Mouse (Mus musculus) MEL (cell line): Measurements from ENCODE around the gene Nosip. TPM values are rescaled to one million over a fixed set of nuclear protein-coding genes. Genes with fewer than 3 reads are reported as not detected.

ENCODE experiments used
- DNase-seq: peaks from one replicate; pipeline ENCODE4 v3.0.0; 2011; ENCODE audit warnings: low read depth, low spot score
- H3K27ac ChIP-seq: 2 replicates; pipeline ENCODE4 v1.5.1; 2012; ENCODE audit warnings: low read depth, mild to moderate bottlenecking, control low read depth, low read length, moderate library complexity; ENCODE audit not compliant: control insufficient read depth
- H3K27me3 ChIP-seq, 2 experiments: fragments of 150-350 bp in 1 of 2; sonication (generic) in 1 of 2; 2 replicates each; pipeline ENCODE4 v1.6.1; 2012; ENCODE audit warnings: low read length in 2 of 2, mild to moderate bottlenecking in 2 of 2, improper control_type of control experiment in 1 of 2, moderate library complexity in 1 of 2; ENCODE audit not compliant: insufficient read depth in 2 of 2, control insufficient read depth in 1 of 2
- H3K36me3 ChIP-seq, 2 experiments: 2 replicates each; pipeline ENCODE4 v1.6.1; 2012 to 2014; ENCODE audit warnings: low read length in 2 of 2, improper control_type of control experiment in 1 of 2, inconsistent platforms in 1 of 2, mild to moderate bottlenecking in 1 of 2; ENCODE audit not compliant: insufficient read depth in 2 of 2, control insufficient read depth in 1 of 2
- H3K4me1 ChIP-seq, 2 experiments: fragments of 150-350 bp in 1 of 2; sonication (generic) in 1 of 2; 2 replicates each; pipeline ENCODE4 v1.6.1; 2012; ENCODE audit warnings: low read length in 2 of 2, improper control_type of control experiment in 1 of 2, mild to moderate bottlenecking in 1 of 2; ENCODE audit not compliant: insufficient read depth in 2 of 2, control insufficient read depth in 1 of 2
- H3K4me3 ChIP-seq, 2 experiments: fragments of 150-350 bp in 1 of 2; sonication (generic) in 1 of 2; 2 replicates each; pipeline ENCODE4 v1.5.1; 2012; ENCODE audit warnings: low read depth in 2 of 2, low read length in 2 of 2, mild to moderate bottlenecking in 2 of 2, moderate library complexity in 2 of 2, control low read depth in 1 of 2, improper control_type of control experiment in 1 of 2; ENCODE audit not compliant: control insufficient read depth in 1 of 2, insufficient read depth in 1 of 2
- H3K79me2 ChIP-seq: 2 replicates; pipeline ENCODE4 v1.6.1; 2012; ENCODE audit warnings: mild to moderate bottlenecking, low read length, moderate library complexity; ENCODE audit not compliant: control insufficient read depth, poor library complexity, insufficient read depth
- H3K9ac ChIP-seq: 2 replicates; pipeline ENCODE4 v1.6.1; 2012; ENCODE audit warnings: low read depth, mild to moderate bottlenecking, control low read depth, low read length, moderate library complexity; ENCODE audit not compliant: control insufficient read depth, poor library complexity, severe bottlenecking
- H3K9me3 ChIP-seq: fragments of 150-350 bp; sonication (generic); replicated peaks from 2 replicates; pipeline ENCODE4 v1.6.1; 2012; ENCODE audit warnings: mild to moderate bottlenecking, low read length, improper control_type of control experiment, moderate library complexity; ENCODE audit not compliant: insufficient read depth
- BHLHE40 ChIP-seq: IDR thresholded peaks from 2 replicates; pipeline ENCODE4 v1.6.1; 2012; ENCODE audit warnings: low read depth, mild to moderate bottlenecking, inconsistent platforms, low read length, improper control_type of control experiment, borderline replicate concordance
- ELF1 ChIP-seq: IDR thresholded peaks from 2 replicates; pipeline ENCODE4 v1.6.1; 2014; ENCODE audit warnings: low read depth, mild to moderate bottlenecking, inconsistent platforms, low read length, improper control_type of control experiment, moderate library complexity
- EP300 ChIP-seq, 2 experiments: IDR thresholded peaks; 2 replicates each; pipeline ENCODE4 v1.6.1; 2011; ENCODE audit warnings: improper control_type of control experiment in 2 of 2, low read length in 2 of 2, low read depth in 1 of 2, mild to moderate bottlenecking in 1 of 2
- ETS1 ChIP-seq: IDR thresholded peaks from 2 replicates; pipeline ENCODE4 v1.6.1; 2012; ENCODE audit warnings: low read depth, mild to moderate bottlenecking, inconsistent platforms, low read length, improper control_type of control experiment, moderate library complexity
- HCFC1 ChIP-seq: IDR thresholded peaks from 2 replicates; pipeline ENCODE4 v1.6.1; 2012; ENCODE audit warnings: low read depth, mild to moderate bottlenecking, inconsistent platforms, low read length, improper control_type of control experiment, moderate library complexity
- KAT2A ChIP-seq: conservative IDR thresholded peaks from 2 replicates; pipeline ENCODE4 v1.6.1; 2012; ENCODE audit warnings: low read depth, low read length, improper control_type of control experiment, inconsistent platforms
- MAX ChIP-seq: IDR thresholded peaks from 2 replicates; pipeline ENCODE4 v1.6.1; 2011; ENCODE audit warnings: low read length, improper control_type of control experiment
- MEF2A ChIP-seq: IDR thresholded peaks from 2 replicates; pipeline ENCODE4 v1.6.1; 2014; ENCODE audit warnings: low read depth, mild to moderate bottlenecking, inconsistent platforms, low read length, improper control_type of control experiment; ENCODE audit not compliant: poor library complexity, insufficient replicate concordance, severe bottlenecking; ENCODE audit errors: extremely low read depth
- NELFE ChIP-seq: IDR thresholded peaks from 2 replicates; pipeline ENCODE4 v1.6.1; 2011; ENCODE audit warnings: low read depth, low read length, improper control_type of control experiment
- NRF1 ChIP-seq: IDR thresholded peaks from 2 replicates; pipeline ENCODE4 v1.6.1; 2014; ENCODE audit warnings: low read depth, mild to moderate bottlenecking, inconsistent platforms, low read length, improper control_type of control experiment, moderate library complexity; ENCODE audit not compliant: poor library complexity, insufficient read depth, severe bottlenecking
- POLR2AphosphoS5 ChIP-seq: IDR thresholded peaks from 2 replicates; pipeline ENCODE4 v1.6.1; 2012; ENCODE audit warnings: low read depth, borderline replicate concordance, mild to moderate bottlenecking, inconsistent platforms, low read length, moderate library complexity, mixed read lengths
- SIN3A ChIP-seq: IDR thresholded peaks from 2 replicates; pipeline ENCODE4 v1.6.1; 2012; ENCODE audit warnings: low read length, improper control_type of control experiment, inconsistent platforms
- SMC3 ChIP-seq: IDR thresholded peaks from 2 replicates; pipeline ENCODE4 v1.6.1; 2011; ENCODE audit warnings: low read depth, low read length, improper control_type of control experiment
- TBP ChIP-seq: IDR thresholded peaks from 2 replicates; pipeline ENCODE4 v1.8.0; 2011; ENCODE audit warnings: low read depth, low read length, improper control_type of control experiment
- TCF12 ChIP-seq: IDR thresholded peaks from 2 replicates; pipeline ENCODE4 v1.6.1; 2014; ENCODE audit warnings: low read depth, mild to moderate bottlenecking, inconsistent platforms, low read length, improper control_type of control experiment, moderate library complexity
- UBTF ChIP-seq: IDR thresholded peaks from 2 replicates; pipeline ENCODE4 v1.6.1; 2012; ENCODE audit warnings: low read depth, mild to moderate bottlenecking, inconsistent platforms, low read length, improper control_type of control experiment, moderate library complexity, borderline replicate concordance; ENCODE audit not compliant: insufficient read depth
- USF1 ChIP-seq: IDR thresholded peaks from 2 replicates; pipeline ENCODE4 v1.6.1; 2014; ENCODE audit warnings: low read depth, mild to moderate bottlenecking, inconsistent platforms, low read length, improper control_type of control experiment, moderate library complexity
- USF2 ChIP-seq, 2 experiments: IDR thresholded peaks; 2 replicates each; pipeline ENCODE4 v1.6.1; 2011 to 2012; ENCODE audit warnings: improper control_type of control experiment in 2 of 2, low read length in 2 of 2, borderline replicate concordance in 1 of 2, inconsistent platforms in 1 of 2, low read depth in 1 of 2, mild to moderate bottlenecking in 1 of 2; ENCODE audit not compliant: insufficient read depth in 1 of 2
- ZC3H11A ChIP-seq: IDR thresholded peaks from 2 replicates; pipeline ENCODE4 v1.6.1; 2012; ENCODE audit warnings: low read depth, mild to moderate bottlenecking, inconsistent platforms, low read length, improper control_type of control experiment
- ZKSCAN1 ChIP-seq: IDR thresholded peaks from 2 replicates; pipeline ENCODE4 v1.6.1; 2012; ENCODE audit warnings: low read depth, mild to moderate bottlenecking, inconsistent platforms, low read length, improper control_type of control experiment, moderate library complexity
- ZNF384 ChIP-seq: IDR thresholded peaks from 2 replicates; pipeline ENCODE4 v1.6.1; 2012; ENCODE audit warnings: low read depth, mild to moderate bottlenecking, inconsistent platforms, low read length, improper control_type of control experiment
- polyA plus RNA-seq, 2 experiments: library from polyadenylated mRNA; stranded (reverse) in 1 of 2; unstranded in 1 of 2; fragments of >175 nt in 1 of 2; fragments of >200 nt in 1 of 2; gene quantifications; 2 replicates each; pipeline versions ENCODE4 v1.2.1 to v1.2.4; 2012; ENCODE audit warnings: low replicate concordance in 2 of 2, low read depth in 1 of 2; ENCODE audit not compliant: insufficient read length in 2 of 2, insufficient read depth in 1 of 2, missing spikeins in 1 of 2
- total RNA-seq: library from RNA; depleted of rRNA; stranded (reverse); fragments of 300-350 nt; gene quantifications from 2 replicates; pipeline ENCODE4 v1.2.3, GENCODE M21; 2012

Nosip gene
- total and polyA plus RNA-seq, 3 experiments = 50.7 to 78.9 TPM; not detected in 1

DNA sequence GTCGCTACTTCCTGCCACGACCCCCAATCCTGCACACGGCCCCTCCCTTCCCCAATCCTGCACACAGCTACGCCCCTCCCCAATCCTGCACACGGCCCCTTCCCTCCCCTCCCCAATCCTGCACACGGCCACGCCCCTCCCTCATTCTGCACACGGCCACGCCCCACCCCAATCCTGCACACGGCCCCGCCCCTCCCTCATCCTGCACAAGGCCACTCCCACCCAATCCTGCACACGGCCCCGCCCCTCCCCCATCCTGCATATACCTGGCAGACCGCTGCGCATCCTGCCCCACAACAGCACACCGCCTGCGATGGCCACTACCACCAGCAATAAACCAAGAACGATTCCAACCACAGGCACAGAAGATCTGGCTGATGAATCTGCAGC lies 31.3 kb downstream of the Nosip start:
- Histone ChIP-seq H3K4me3 (no peak overlapping the region), H3K9me3 (no peaks in the 10 kb centered on the region), H3K27ac (no peak overlapping the region), H3K9ac (no peak overlapping the region), H3K36me3 (peaks cover 0 to 12% of the 10 kb centered on the region in 2 experiments; a peak in 2 of 4 replicates), H3K79me2 (no peaks in the 10 kb centered on the region; the same call in 1 of the 2 replicates), H3K27me3 (no peaks in the 10 kb centered on the region), H3K4me1 (peaks cover 5 to 20% of the 10 kb centered on the region in 2 experiments)
- DNase-seq = peak; percentile 36
- TF ChIP-seq MAX (no peak), TBP (no peak), ETS1 (no peak), NRF1 (no peak), ZC3H11A (no peak), HCFC1 (no peak), MEF2A (no peak), KAT2A (no peak), USF2 (IDR thresholded peaks at IDR 0.05; ENCODE audit: borderline replicate concordance in 1 of 2, insufficient read depth in 1 of 2, low read depth in 1 of 2, low read length in 2 of 2) (no peak), SIN3A (no peak)

GRCm38 (mm10) chr7:45094121-45094520 lies 31.9 kb downstream of the Nosip start:
- Histone ChIP-seq H3K36me3 (peaks cover 0 to 12% of the 10 kb centered on the region in 2 experiments; a peak in 2 of 4 replicates), H3K27ac (no peak overlapping the region), H3K79me2 (no peaks in the 10 kb centered on the region; the same call in 1 of the 2 replicates), H3K4me3 (no peak overlapping the region), H3K9me3 (no peaks in the 10 kb centered on the region), H3K27me3 (no peaks in the 10 kb centered on the region), H3K9ac (no peak overlapping the region), H3K4me1 (peaks cover 5 to 21% of the 10 kb centered on the region in 2 experiments)
- TF ChIP-seq ELF1 (no peak), UBTF (no peak), USF1 (no peak), POLR2AphosphoS5 (no peak), ZNF384 (no peak), ETS1 (no peak), SMC3 (no peak), BHLHE40 (no peak), ZC3H11A (no peak), KAT2A (no peak), NRF1 (no peak), NELFE (no peak), ZKSCAN1 (no peak), EP300 (IDR thresholded peaks at IDR 0.05; ENCODE audit: low read depth in 1 of 2, low read length in 2 of 2) (no peak), TCF12 (no peak)
- no peak for DNase-seq
